Mouse (Mus musculus): ENCODE results near the gene Dhx9. TPM values are rescaled to one million over a fixed set of nuclear protein-coding genes. Genes with fewer than 3 reads are reported as not detected.
A peak's percentile ranks its signal among the peaks of the same experiment; 100 is the strongest.
"Not testable (repeated sequence)": the region's sequence is repeated elsewhere in the genome, so short reads cannot be mapped to it uniquely, and the experiment has no call there.

The Dhx9 gene
- 26.5 and 41.2 TPM in 2 replicates for polyA plus RNA-seq (2014; fragmentation: Nextera tagmentation; extraction: Ambion mirVana)

- peak within 1 kb of the TSS; percentile 93 for H3K27ac ChIP-seq (ENCODE audit: low read depth, low read length)
- WGBS = 0% methylated on average over 35 of the region's 35 CpGs
- H3K9me3 ChIP-seq (ENCODE audit: control insufficient read depth, low read length) = no peaks in the 10 kb centered on the region
- peaks cover 20% of the 10 kb centered on the region for H3K4me1 ChIP-seq (ENCODE audit: control insufficient read depth, insufficient read depth, low read length)
- H3K4me2 ChIP-seq (ENCODE audit: low read depth, low read length) = peak within 1 kb of the TSS; percentile 67
- H3K9ac ChIP-seq (replicated peaks; ENCODE audit: low read depth, low read length) = peak within 1 kb of the TSS; percentile 98
- H3K27me3 ChIP-seq (ENCODE audit: control insufficient read depth, insufficient read depth, low read length) = no peaks in the 10 kb centered on the region
- peak within 1 kb of the TSS; percentile 99 for H3K4me3 ChIP-seq (ENCODE audit: low read depth, low read length)
- peak; percentile 90 for ATAC-seq (ENCODE audit: low read depth)
- H3K36me3 ChIP-seq (ENCODE audit: control insufficient read depth, insufficient read depth, low read length) = no peaks in the 10 kb centered on the region
Observed at GRCm38 (mm10) chr1:153487500-153487879, at the start of gene Dhx9. TSS of gene Dhx9 (minus strand) at chr1:153487660.

- Histone ChIP-seq H3K4me3 (ENCODE audit: low read depth, low read length) (no peak overlapping the region), H3K27me3 (ENCODE audit: control insufficient read depth, insufficient read depth, low read length) (no peaks in the 10 kb centered on the region), H3K36me3 (ENCODE audit: control insufficient read depth, insufficient read depth, low read length) (no peaks in the 10 kb centered on the region), H3K4me1 (ENCODE audit: control insufficient read depth, insufficient read depth, low read length) (no peaks in the 10 kb centered on the region; the same call in 1 of the 2 replicates), H3K4me2 (ENCODE audit: low read depth, low read length) (no peak overlapping the region), H3K9ac (replicated peaks; ENCODE audit: low read depth, low read length) (no peak overlapping the region), H3K27ac (ENCODE audit: low read depth, low read length) (no peak overlapping the region), H3K9me3 (ENCODE audit: control insufficient read depth, low read length) (no peaks in the 10 kb centered on the region)
- 27% methylated on average over 9 of the region's 9 CpGs for WGBS
- ATAC-seq (ENCODE audit: low read depth) = no peak
Observed at GRCm38 (mm10) chr1:153535611-153536010, 48.2 kb upstream of the Dhx9 start.

- ATAC-seq (ENCODE audit: low read depth); H3K4me1 ChIP-seq (ENCODE audit: control insufficient read depth, insufficient read depth, low read length); H3K4me2 ChIP-seq (ENCODE audit: low read depth, low read length); H3K36me3 ChIP-seq (ENCODE audit: control insufficient read depth, insufficient read depth, low read length); H3K27me3 ChIP-seq (ENCODE audit: control insufficient read depth, insufficient read depth, low read length); H3K9ac ChIP-seq (replicated peaks; ENCODE audit: low read depth, low read length); H3K4me3 ChIP-seq (ENCODE audit: low read depth, low read length); H3K9me3 ChIP-seq (ENCODE audit: control insufficient read depth, low read length): not testable (repeated sequence)
- 90% methylated on average over 3 of the region's 3 CpGs for WGBS
- peak overlapping the region; percentile 66; the same call in 1 of the 2 replicates for H3K27ac ChIP-seq (ENCODE audit: low read depth, low read length)
Observed at GRCm38 (mm10) chr1:153532896-153533295, 45.4 kb upstream of the Dhx9 start.

- H3K4me2 ChIP-seq (ENCODE audit: low read depth, low read length) = peak overlapping the region; percentile 34
- no peaks in the 10 kb centered on the region for H3K27me3 ChIP-seq (ENCODE audit: control insufficient read depth, insufficient read depth, low read length)
- H3K9ac ChIP-seq (replicated peaks; ENCODE audit: low read depth, low read length) = peak overlapping the region; percentile 0; the same call in 1 of the 2 replicates
- H3K9me3 ChIP-seq (ENCODE audit: control insufficient read depth, low read length) = no peaks in the 10 kb centered on the region
- peak overlapping the region; percentile 66 for H3K27ac ChIP-seq (ENCODE audit: low read depth, low read length)
- 13% methylated on average over 12 of the region's 12 CpGs for WGBS
- no peaks in the 10 kb centered on the region; the same call in 1 of the 2 replicates for H3K4me1 ChIP-seq (ENCODE audit: control insufficient read depth, insufficient read depth, low read length)
- no peak overlapping the region for H3K4me3 ChIP-seq (ENCODE audit: low read depth, low read length)
- ATAC-seq (ENCODE audit: low read depth) = peak; percentile 39; the same call in 1 of the 2 replicates
- H3K36me3 ChIP-seq (ENCODE audit: control insufficient read depth, insufficient read depth, low read length) = no peaks in the 10 kb centered on the region
Observed at GRCm38 (mm10) chr1:153532234-153532841, 44.9 kb upstream of the Dhx9 start.

- peak; percentile 79 for ATAC-seq (ENCODE audit: low read depth)
- H3K9me3 ChIP-seq (ENCODE audit: control insufficient read depth, low read length) = no peaks in the 10 kb centered on the region
- H3K4me1 ChIP-seq (ENCODE audit: control insufficient read depth, insufficient read depth, low read length) = no peaks in the 10 kb centered on the region; the same call in 1 of the 2 replicates
- peak overlapping the region; percentile 0; the same call in 1 of the 2 replicates for H3K9ac ChIP-seq (replicated peaks; ENCODE audit: low read depth, low read length)
- H3K27me3 ChIP-seq (ENCODE audit: control insufficient read depth, insufficient read depth, low read length) = no peaks in the 10 kb centered on the region
- peak overlapping the region; percentile 34; the same call in 1 of the 2 replicates for H3K4me2 ChIP-seq (ENCODE audit: low read depth, low read length)
- H3K36me3 ChIP-seq (ENCODE audit: control insufficient read depth, insufficient read depth, low read length) = no peaks in the 10 kb centered on the region
- peak overlapping the region; percentile 66; the same call in 1 of the 2 replicates for H3K27ac ChIP-seq (ENCODE audit: low read depth, low read length)
- no peak overlapping the region for H3K4me3 ChIP-seq (ENCODE audit: low read depth, low read length)
- WGBS = 19% methylated on average over 9 of the region's 9 CpGs
Observed at GRCm38 (mm10) chr1:153531677-153532233, 44.3 kb upstream of the Dhx9 start.

- Histone ChIP-seq H3K4me3 (ENCODE audit: low read depth, low read length) (no peak overlapping the region), H3K27ac (ENCODE audit: low read depth, low read length) (no peak overlapping the region), H3K9me3 (ENCODE audit: control insufficient read depth, low read length) (no peaks in the 10 kb centered on the region), H3K4me1 (ENCODE audit: control insufficient read depth, insufficient read depth, low read length) (no peaks in the 10 kb centered on the region), H3K27me3 (ENCODE audit: control insufficient read depth, insufficient read depth, low read length) (no peaks in the 10 kb centered on the region), H3K9ac (replicated peaks; ENCODE audit: low read depth, low read length) (no peak overlapping the region), H3K36me3 (ENCODE audit: control insufficient read depth, insufficient read depth, low read length) (no peaks in the 10 kb centered on the region), H3K4me2 (ENCODE audit: low read depth, low read length) (no peak overlapping the region)
- WGBS = 72% methylated on average over 3 of the region's 3 CpGs
- ATAC-seq (ENCODE audit: low read depth) = no peak
Observed at GRCm38 (mm10) chr1:153522116-153522515, 34.7 kb upstream of the Dhx9 start.

GRCm38 (mm10) chr1:153515368-153515767, 27.9 kb upstream of the Dhx9 start:
- H3K4me2 ChIP-seq (ENCODE audit: low read depth, low read length) = no peak overlapping the region
- H3K27ac ChIP-seq (ENCODE audit: low read depth, low read length) = no peak overlapping the region
- WGBS = 80% methylated on average over 12 of the region's 12 CpGs

GRCm38 (mm10) chr1:153510330-153511009, 23.0 kb upstream of the Dhx9 start:
- H3K27ac ChIP-seq (ENCODE audit: low read depth, low read length) = no peak overlapping the region
- H3K9ac ChIP-seq (replicated peaks; ENCODE audit: low read depth, low read length) = no peak overlapping the region
- 67% methylated on average over 2 of the region's 2 CpGs for WGBS
- H3K27me3 ChIP-seq (ENCODE audit: control insufficient read depth, insufficient read depth, low read length) = no peaks in the 10 kb centered on the region
- H3K36me3 ChIP-seq (ENCODE audit: control insufficient read depth, insufficient read depth, low read length) = no peaks in the 10 kb centered on the region
- H3K4me2 ChIP-seq (ENCODE audit: low read depth, low read length) = no peak overlapping the region
- no peaks in the 10 kb centered on the region for H3K4me1 ChIP-seq (ENCODE audit: control insufficient read depth, insufficient read depth, low read length)
- no peak overlapping the region for H3K4me3 ChIP-seq (ENCODE audit: low read depth, low read length)
- ATAC-seq (ENCODE audit: low read depth) = no peak
- H3K9me3 ChIP-seq (ENCODE audit: control insufficient read depth, low read length) = no peaks in the 10 kb centered on the region

More at GRCm38 (mm10) chr1:153515368-153515767, 27.9 kb upstream of the Dhx9 start:
- H3K9ac ChIP-seq (replicated peaks; ENCODE audit: low read depth, low read length) = no peak overlapping the region
- H3K4me1 ChIP-seq (ENCODE audit: control insufficient read depth, insufficient read depth, low read length) = no peaks in the 10 kb centered on the region
- H3K36me3 ChIP-seq (ENCODE audit: control insufficient read depth, insufficient read depth, low read length) = no peaks in the 10 kb centered on the region
- no peaks in the 10 kb centered on the region for H3K9me3 ChIP-seq (ENCODE audit: control insufficient read depth, low read length)
- no peaks in the 10 kb centered on the region for H3K27me3 ChIP-seq (ENCODE audit: control insufficient read depth, insufficient read depth, low read length)
- H3K4me3 ChIP-seq (ENCODE audit: low read depth, low read length) = no peak overlapping the region
- no peak for ATAC-seq (ENCODE audit: low read depth)

GRCm38 (mm10) chr1:153509569-153509968, 22.1 kb upstream of the Dhx9 start:
- 61% methylated on average over 8 of the region's 8 CpGs for WGBS
- not testable (repeated sequence) for H3K9ac ChIP-seq (replicated peaks; ENCODE audit: low read depth, low read length); H3K4me1 ChIP-seq (ENCODE audit: control insufficient read depth, insufficient read depth, low read length); H3K9me3 ChIP-seq (ENCODE audit: control insufficient read depth, low read length); H3K27me3 ChIP-seq (ENCODE audit: control insufficient read depth, insufficient read depth, low read length); H3K4me2 ChIP-seq (ENCODE audit: low read depth, low read length); H3K36me3 ChIP-seq (ENCODE audit: control insufficient read depth, insufficient read depth, low read length); H3K4me3 ChIP-seq (ENCODE audit: low read depth, low read length); ATAC-seq (ENCODE audit: low read depth); H3K27ac ChIP-seq (ENCODE audit: low read depth, low read length)
